Comparison of ENCODE assay signal across 16 mouse cellular contexts in the genomic region with DNA sequence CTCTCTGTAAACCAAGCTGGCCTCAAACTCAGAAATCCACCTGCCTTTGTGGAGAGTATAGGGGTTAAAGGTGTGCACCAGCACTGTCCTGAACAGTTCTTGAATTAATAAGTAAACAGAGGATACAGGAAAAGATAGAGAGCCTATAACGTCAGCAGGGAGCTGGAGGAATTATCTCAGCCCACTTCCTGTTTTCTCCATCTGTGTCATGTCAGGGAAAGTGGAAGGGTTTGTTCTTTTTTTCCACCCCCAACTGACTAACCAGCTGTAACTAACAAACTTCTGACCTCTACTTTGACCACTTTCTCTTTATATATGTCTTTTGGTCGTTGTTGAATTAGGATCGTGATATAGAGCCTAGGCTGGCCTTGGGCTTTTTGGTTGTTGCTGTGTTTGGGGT. TPM values are rescaled to one million over a fixed set of nuclear protein-coding genes. Genes with fewer than 3 reads are reported as not detected.
A peak's percentile ranks its signal among the peaks of the same experiment; 100 is the strongest.
DNase-seq lines count a peak whose midpoint lies in the region; ATAC-seq and TF ChIP-seq lines count a peak whose summit lies in the region.
"Had no signal": no experiment of that assay in that cellular context is flagged by ENCODE, and none has a peak within 500 bp of the region (broad histone marks: within the 10 kb centered on the region; RNA-seq: fewer than 3 reads in every experiment).

No protein-coding gene starts in this region.

- no peaks in the 10 kb centered on the region for H3K4me1 ChIP-seq in intestine, embryonic 15.5 days (replicated peaks)
- no peaks in the 10 kb centered on the region for H3K4me1 ChIP-seq in intestine, embryonic 16.5 days (ENCODE audit: control insufficient read depth, insufficient read depth, low read length)
- H3K4me1 ChIP-seq in lung, postnatal 0 days (ENCODE audit: insufficient read depth, low read depth, low read length), result no peaks in the 10 kb centered on the region
- no peaks in the 10 kb centered on the region for H3K4me1 ChIP-seq in heart, postnatal 0 days (ENCODE audit: control insufficient read depth, insufficient read depth)
- H3K4me1 ChIP-seq: forebrain, embryonic 13.5 days; hindbrain, embryonic 15.5 days; liver, embryonic 15.5 days; midbrain, embryonic 10.5 days; stomach, embryonic 15.5 days had no signal

- H3K9me3 ChIP-seq in intestine, embryonic 15.5 days, result no peaks in the 10 kb centered on the region
- no peaks in the 10 kb centered on the region for H3K9me3 ChIP-seq in intestine, embryonic 16.5 days (ENCODE audit: control insufficient read depth, low read length)
- H3K9me3 ChIP-seq in lung, postnatal 0 days (ENCODE audit: low read length), result no peaks in the 10 kb centered on the region
- H3K9me3 ChIP-seq in heart, postnatal 0 days (replicated peaks; ENCODE audit: control insufficient read depth, low read length), result no peaks in the 10 kb centered on the region
- H3K9me3 ChIP-seq: forebrain, embryonic 13.5 days; hindbrain, embryonic 15.5 days; liver, embryonic 15.5 days; midbrain, embryonic 10.5 days; stomach, embryonic 15.5 days had no signal

- WGBS in intestine, embryonic 15.5 days, result 47% methylated on average over 3 of the region's 3 CpGs
- 50% methylated on average over 3 of the region's 3 CpGs for whole genome bisulfite sequencing in intestine, embryonic 16.5 days
- WGBS in lung, postnatal 0 days, result 30% methylated on average over 3 of the region's 3 CpGs
- 44% methylated on average over 3 of the region's 3 CpGs for WGBS in heart, postnatal 0 days

- H3K4me3 ChIP-seq in intestine, embryonic 15.5 days (replicated peaks), result no peak overlapping the region
- H3K4me3 ChIP-seq in intestine, embryonic 16.5 days (ENCODE audit: low read length), result no peak overlapping the region
- H3K4me3 ChIP-seq in lung, postnatal 0 days (ENCODE audit: low read depth, low read length), result no peak overlapping the region
- no peak overlapping the region for H3K4me3 ChIP-seq in heart, postnatal 0 days (ENCODE audit: low read depth, low read length)
- no peak overlapping the region for H3K4me3 ChIP-seq in layer of hippocampus, adult 2 months
- H3K4me3 ChIP-seq: forebrain, embryonic 13.5 days; hindbrain, embryonic 15.5 days; liver, embryonic 15.5 days; midbrain, embryonic 10.5 days; stomach, embryonic 15.5 days had no signal

- peak; percentile 26 for DNase-seq in lung, postnatal 0 days (ENCODE audit: low spot score)
- DNase-seq in lung, postnatal 14 days, result no peak
- DNase-seq in heart, postnatal 0 days (ENCODE audit: low spot score), result peak; percentile 31
- no peak for DNase-seq in layer of hippocampus, adult 2 months (ENCODE audit: low spot score in 2 of 2)
- DNase-seq in lung, adult 18-20 months, result no peak
- DNase-seq: adrenal gland, postnatal 36 days; cerebellum, adult 11 months; right cerebral cortex, postnatal 4 days; thymus, postnatal 14 days had no signal

- TF ChIP-seq EP300 in lung, postnatal 0 days (IDR thresholded peaks at IDR 0.05), result no peak
- no peak for TF ChIP-seq EP300 in heart, postnatal 0 days (IDR thresholded peaks at IDR 0.05; ENCODE audit: low read depth)

- 0 out of 2 replicates have a peak, but pooled peaks have one; percentile 34 for ATAC-seq in intestine, embryonic 15.5 days
- ATAC-seq in intestine, embryonic 16.5 days, result no peak
- no peak for ATAC-seq in lung, postnatal 0 days
- peak; percentile 28; the same call in 1 of the 2 replicates for ATAC-seq in heart, postnatal 0 days (ENCODE audit: insufficient read depth, low read depth)
- ATAC-seq: forebrain, embryonic 13.5 days had no signal

- H3K4me2 ChIP-seq in intestine, embryonic 15.5 days (replicated peaks), result no peak overlapping the region
- no peak overlapping the region for H3K4me2 ChIP-seq in intestine, embryonic 16.5 days (ENCODE audit: low read depth, low read length)
- H3K4me2 ChIP-seq in lung, postnatal 0 days (replicated peaks; ENCODE audit: low read depth, low read length), result no peak overlapping the region
- H3K4me2 ChIP-seq in heart, postnatal 0 days (ENCODE audit: low read depth, low read length), result no peak overlapping the region
- H3K4me2 ChIP-seq: forebrain, embryonic 13.5 days; hindbrain, embryonic 15.5 days; liver, embryonic 15.5 days; stomach, embryonic 15.5 days had no signal

- H3K27me3 ChIP-seq in intestine, embryonic 15.5 days (replicated peaks), result no peaks in the 10 kb centered on the region
- no peaks in the 10 kb centered on the region for H3K27me3 ChIP-seq in intestine, embryonic 16.5 days (replicated peaks; ENCODE audit: control insufficient read depth, insufficient read depth, low read length)
- H3K27me3 ChIP-seq in lung, postnatal 0 days (replicated peaks; ENCODE audit: insufficient read depth, low read length), result no peaks in the 10 kb centered on the region
- H3K27me3 ChIP-seq in heart, postnatal 0 days (ENCODE audit: control insufficient read depth, insufficient read depth, low read length), result no peaks in the 10 kb centered on the region
- H3K27me3 ChIP-seq: forebrain, embryonic 13.5 days; hindbrain, embryonic 15.5 days; liver, embryonic 15.5 days; stomach, embryonic 15.5 days had no signal

- no peak for TF ChIP-seq CTCF in lung, postnatal 0 days (IDR thresholded peaks at IDR 0.05)
- no peak for TF ChIP-seq CTCF in heart, postnatal 0 days (IDR thresholded peaks at IDR 0.05; ENCODE audit: low read depth)
- TF ChIP-seq CTCF in layer of hippocampus, adult 2 months (conservative IDR thresholded peaks at IDR 0.05), result no peak

- no peak overlapping the region for H3K9ac ChIP-seq in intestine, embryonic 15.5 days
- H3K9ac ChIP-seq in intestine, embryonic 16.5 days (ENCODE audit: low read depth, low read length), result no peak overlapping the region
- H3K9ac ChIP-seq in lung, postnatal 0 days (replicated peaks; ENCODE audit: low read depth), result no peak overlapping the region
- no peak overlapping the region for H3K9ac ChIP-seq in heart, postnatal 0 days (replicated peaks; ENCODE audit: low read depth, low read length)
- H3K9ac ChIP-seq: forebrain, embryonic 13.5 days; hindbrain, embryonic 15.5 days; liver, embryonic 15.5 days; stomach, embryonic 15.5 days had no signal

- H3K27ac ChIP-seq in intestine, embryonic 15.5 days, result no peak overlapping the region
- no peak overlapping the region for H3K27ac ChIP-seq in intestine, embryonic 16.5 days (ENCODE audit: low read length)
- no peak overlapping the region for H3K27ac ChIP-seq in lung, postnatal 0 days (ENCODE audit: low read length)
- H3K27ac ChIP-seq in heart, postnatal 0 days (ENCODE audit: low read depth), result peak overlapping the region; percentile 53
- H3K27ac ChIP-seq in layer of hippocampus, adult 2 months, result no peak overlapping the region
- H3K27ac ChIP-seq: forebrain, embryonic 13.5 days; hindbrain, embryonic 15.5 days; liver, embryonic 15.5 days; midbrain, embryonic 10.5 days; stomach, embryonic 15.5 days had no signal

- H3K36me3 ChIP-seq in intestine, embryonic 15.5 days, result no peaks in the 10 kb centered on the region
- H3K36me3 ChIP-seq in intestine, embryonic 16.5 days (ENCODE audit: control insufficient read depth, insufficient read depth, low read length), result no peaks in the 10 kb centered on the region
- no peaks in the 10 kb centered on the region for H3K36me3 ChIP-seq in lung, postnatal 0 days (ENCODE audit: insufficient read depth, low read length)
- H3K36me3 ChIP-seq in heart, postnatal 0 days (replicated peaks; ENCODE audit: control insufficient read depth, insufficient read depth, low read length), result no peaks in the 10 kb centered on the region
- H3K36me3 ChIP-seq: hindbrain, embryonic 15.5 days; liver, embryonic 15.5 days; midbrain, embryonic 10.5 days; stomach, embryonic 15.5 days had no signal

RNA-seq across cellular contexts. Expression of gene Lamp2, which starts 4.6 kb away (rescaled TPM):
- polyA plus RNA-seq in intestine, embryonic 15.5 days (2015; fragmentation: Nextera tagmentation; extraction: Ambion mirVana), result 149 and 158 TPM in 2 replicates
- polyA plus RNA-seq in intestine, embryonic 16.5 days (2015; fragmentation: Nextera tagmentation; extraction: Ambion mirVana), result 172 and 203 TPM in 2 replicates
- 243 and 250 TPM in 2 replicates for polyA plus RNA-seq in lung, postnatal 0 days (2015; fragmentation: Nextera tagmentation; extraction: Ambion mirVana)
- 135 and 142 TPM in 2 replicates for total RNA-seq in heart, postnatal 0 days (2014; rRNA removed; ENCODE audit: low replicate concordance)
- polyA plus RNA-seq in heart, postnatal 0 days (2015; fragmentation: Nextera tagmentation; extraction: Ambion mirVana), result 111 and 113 TPM in 2 replicates
- total RNA-seq in layer of hippocampus, adult 2 months (2021), result 10 to 100 TPM; 67.0 to 69.1 TPM

Comparison
In these comparisons a context has a peak if more than half of its experiments do, and no peak if none do; other contexts are left out.
1. ATAC-seq: peak in intestine, embryonic 15.5 days (single experiment) and heart, postnatal 0 days (single experiment); none in intestine, embryonic 16.5 days (single experiment) and lung, postnatal 0 days (single experiment).
2. DNase-seq: peak in lung, postnatal 0 days (single experiment) and heart, postnatal 0 days (single experiment); none in lung, postnatal 14 days (single experiment), layer of hippocampus, adult 2 months (0 of 2) and lung, adult 18-20 months (0 of 2).